Mouse (Mus musculus): Measurements from ENCODE around the gene Hsp90b1.
"Not testable (repeated sequence)": the region's sequence is repeated elsewhere in the genome, so short reads cannot be mapped to it uniquely, and the experiment has no call there.

Hsp90b1 gene

GRCm38 (mm10) chr10:86705318-86705921 is at the start of gene Hsp90b1, which contains the start of gene Ttc41:
Gene Hsp90b1, minus strand, starts transcription at chr10:86705509.
Gene Ttc41, plus strand, starts transcription at chr10:86705811.
- DNase-seq (ENCODE audit: low spot score), result peak; percentile 98

DNA sequence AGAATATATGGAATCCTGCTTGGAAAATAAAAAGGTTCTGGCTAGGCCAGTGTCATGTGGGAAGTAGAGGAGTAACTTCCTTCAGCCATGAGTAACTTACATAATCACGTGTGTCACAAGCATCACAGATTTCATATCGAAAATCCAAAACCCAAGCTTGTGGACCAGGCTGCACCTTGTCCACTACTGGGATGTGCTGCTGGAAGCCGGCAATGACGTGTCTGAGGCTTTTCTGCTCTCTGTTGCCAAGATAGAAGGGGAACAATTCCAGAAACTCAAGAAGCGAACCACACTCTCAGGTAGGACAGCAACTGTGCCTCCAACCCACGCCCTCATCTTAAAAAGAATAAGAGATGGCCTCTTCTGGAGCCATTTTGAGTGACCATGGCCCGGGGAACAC is 39.0 kb upstream of the Hsp90b1 start:
- no peak for DNase-seq (ENCODE audit: low spot score)

GRCm38 (mm10) chr10:86742918-86743317 is 37.6 kb upstream of the Hsp90b1 start:
- no peak for DNase-seq (ENCODE audit: low spot score)

DNA sequence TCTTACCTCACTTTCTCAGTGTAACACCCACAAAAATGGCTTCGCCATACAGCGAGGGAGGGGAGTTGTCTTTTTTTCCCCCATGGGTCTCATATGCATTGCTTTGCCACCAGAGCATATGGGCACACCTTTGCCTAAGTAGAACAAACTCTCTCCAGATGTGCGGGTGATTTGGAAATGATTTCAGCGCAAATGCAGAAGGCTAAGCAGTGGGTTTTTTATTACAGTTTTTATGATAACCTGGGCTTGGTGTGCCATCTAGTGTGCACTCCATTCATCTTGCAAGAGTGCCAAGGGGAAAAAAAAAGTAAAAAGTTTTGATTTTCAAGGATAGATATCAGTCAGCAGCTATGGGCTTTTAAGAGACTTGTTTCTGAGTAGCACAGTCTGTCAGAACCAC is 29.7 kb upstream of the Hsp90b1 start:
- DNase-seq (ENCODE audit: low spot score), result no peak

- DNase-seq (ENCODE audit: low spot score), result no peak
Observed at GRCm38 (mm10) chr10:86731500-86731863, 26.2 kb upstream of the Hsp90b1 start.

DNA sequence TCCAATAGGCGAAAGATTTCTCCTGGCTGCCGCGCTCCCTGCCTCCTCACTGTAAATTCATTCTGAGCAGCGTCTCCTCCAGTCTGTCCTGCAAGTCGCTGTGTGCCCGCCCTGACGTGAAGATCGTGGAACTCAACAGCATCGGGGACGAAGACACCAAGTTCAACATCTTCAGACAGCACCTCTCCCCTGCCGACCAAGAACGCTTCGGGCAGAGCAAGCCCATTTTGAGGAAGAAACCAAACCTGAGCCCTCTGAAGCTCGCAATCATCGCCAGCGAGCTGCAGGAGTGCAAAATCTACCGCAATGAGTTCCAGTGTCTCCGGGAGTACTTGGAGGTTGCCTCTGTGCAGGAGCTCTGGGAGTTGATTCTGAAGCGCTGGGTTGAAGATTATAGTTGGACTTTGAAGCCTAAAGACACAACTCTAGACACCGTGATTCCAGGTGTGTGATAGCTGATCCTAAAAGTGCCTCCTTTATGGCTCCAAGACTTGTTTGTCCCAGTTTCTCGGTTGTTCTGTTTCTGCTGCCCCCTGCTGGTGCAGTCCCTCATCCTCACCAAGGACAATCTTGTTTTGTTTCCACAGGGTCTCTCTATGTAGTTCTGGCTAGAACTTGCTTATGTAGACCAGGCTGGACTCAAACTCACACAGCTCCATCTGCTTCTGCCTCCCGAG is 25.7 kb upstream of the Hsp90b1 start:
- peak; percentile 83 for DNase-seq (ENCODE audit: low spot score)

DNA sequence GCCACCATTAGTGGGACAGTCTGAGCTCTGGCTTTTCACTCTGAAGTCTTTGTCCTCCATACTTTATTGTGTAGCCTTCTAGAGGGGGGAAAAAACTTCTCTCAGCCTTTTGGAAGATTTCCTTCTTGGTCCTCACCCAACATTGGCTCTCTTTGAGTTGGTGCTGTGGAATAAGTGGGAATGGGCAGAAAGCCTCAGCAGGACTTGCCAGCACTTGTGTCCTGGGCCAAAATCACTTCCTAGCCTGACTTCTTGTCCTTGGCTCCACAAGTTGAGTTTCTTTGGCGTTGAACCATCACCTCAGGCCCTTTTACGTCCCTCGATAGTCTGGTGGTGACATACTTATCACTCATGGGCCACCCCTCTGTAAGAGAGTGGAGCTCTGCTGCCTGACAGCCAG is 22.9 kb upstream of the Hsp90b1 start:
- no peak for DNase-seq (ENCODE audit: low spot score)

DNA sequence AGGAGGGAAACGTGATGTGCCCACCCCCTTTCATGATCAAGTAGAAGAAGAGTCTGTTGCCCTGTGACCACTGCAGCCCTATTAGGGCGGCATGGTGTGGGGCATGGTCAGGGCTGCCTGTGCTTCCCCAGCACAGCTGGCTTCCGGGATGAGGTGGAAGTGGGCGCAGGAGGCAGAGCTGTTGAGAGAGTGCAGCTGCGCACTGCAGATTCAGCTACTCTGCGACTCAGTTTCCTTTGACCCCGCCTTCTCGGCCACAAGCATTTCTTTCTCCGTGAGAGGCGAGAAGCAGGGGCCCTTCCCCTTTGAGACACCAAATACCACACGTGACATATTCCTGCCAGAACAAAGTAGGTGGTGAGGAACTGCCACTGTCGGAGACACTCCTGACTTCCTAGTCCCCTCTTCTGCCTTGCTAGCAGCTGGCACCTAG is 22.3 kb upstream of the Hsp90b1 start:
- peak; percentile 32 for DNase-seq (ENCODE audit: low spot score)

DNA sequence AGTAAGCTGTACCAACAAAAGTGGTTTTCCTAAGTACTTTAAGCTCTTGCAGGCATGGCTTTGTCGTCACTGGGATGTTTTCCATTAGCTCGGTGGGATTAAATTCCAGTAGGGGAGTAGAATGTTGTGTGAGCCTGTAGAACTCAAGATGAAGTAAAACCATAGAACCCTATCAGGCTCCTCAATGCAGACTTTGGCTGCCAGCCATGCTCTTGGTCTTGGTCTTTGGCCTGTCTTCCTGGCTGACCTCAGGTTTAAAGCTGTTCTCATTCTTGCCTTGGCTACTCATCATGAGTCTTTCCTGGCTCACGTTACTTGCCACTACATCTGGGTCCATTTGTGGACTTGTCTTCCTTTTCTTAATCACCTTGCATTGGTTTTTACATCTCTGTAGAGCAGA is 6.8 kb upstream of the Hsp90b1 start:
- DNase-seq (ENCODE audit: low spot score), result no peak

DNA sequence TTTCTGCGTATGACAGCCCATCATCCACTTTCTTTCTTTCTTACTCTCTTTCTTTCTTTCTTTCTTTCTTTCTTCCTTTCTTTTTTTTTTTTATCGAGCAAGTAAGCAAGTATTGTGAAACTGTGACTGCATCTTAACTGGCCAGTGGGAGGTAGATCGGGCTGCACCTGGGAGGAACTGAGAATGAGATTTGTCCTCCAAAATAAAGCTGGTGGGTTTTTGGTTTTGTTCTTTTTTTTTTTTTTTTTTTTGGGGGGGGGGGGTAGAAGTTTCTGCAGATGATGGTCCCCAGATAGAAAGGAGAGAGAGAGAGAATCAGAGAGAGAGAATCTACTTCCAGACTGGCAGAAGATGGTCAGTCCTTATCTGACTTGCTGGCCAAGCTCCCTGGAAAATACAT is 1.8 kb upstream of the Hsp90b1 start:
- DNase-seq (ENCODE audit: low spot score), result no peak

DNA sequence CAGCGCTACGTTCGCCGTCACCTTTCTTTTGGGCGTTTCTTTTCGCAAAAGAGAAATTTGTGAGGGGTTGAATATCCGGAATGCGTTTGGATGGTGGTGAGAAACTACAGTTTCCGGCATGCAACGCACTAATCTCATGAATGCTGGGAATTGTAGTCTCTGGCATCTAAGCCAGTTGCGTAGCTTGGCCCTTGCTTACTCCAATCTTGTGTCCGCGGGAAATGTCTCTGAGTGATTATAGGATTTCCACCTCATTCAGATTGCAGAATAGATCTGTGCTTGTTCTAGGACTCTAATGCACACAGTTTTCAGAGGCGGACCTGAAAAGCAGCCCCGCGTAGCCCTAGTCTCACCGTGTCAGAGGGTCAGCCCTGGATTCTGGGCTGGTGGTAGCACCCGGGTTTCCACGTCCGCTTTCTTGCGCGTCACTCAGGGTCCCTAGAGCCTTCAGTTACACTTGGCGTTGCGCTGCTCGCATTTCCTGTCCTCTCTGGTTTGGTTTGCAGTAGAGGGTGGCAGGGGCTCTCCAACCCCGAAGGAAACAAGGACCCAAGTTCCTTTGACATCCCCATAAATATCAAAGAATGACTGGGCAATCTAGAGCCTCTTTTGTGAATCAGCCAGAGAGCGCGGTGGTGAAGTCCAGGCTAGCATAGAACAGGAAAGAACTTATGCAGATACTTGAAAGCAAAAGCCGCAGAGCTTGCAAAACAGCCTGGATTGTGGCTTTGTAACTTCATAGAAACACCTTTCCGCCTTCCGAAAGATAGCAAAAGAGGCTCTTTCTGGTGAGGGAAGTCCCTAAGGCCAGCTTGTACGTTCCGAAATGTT is 828 bp upstream of the Hsp90b1 start:
- DNase-seq (ENCODE audit: low spot score), result peak; percentile 76

- DNase-seq (ENCODE audit: low spot score), result peak; percentile 32
Observed at GRCm38 (mm10) chr10:86704589-86705191, 619 bp downstream of the Hsp90b1 start.

GRCm38 (mm10) chr10:86704141-86704540 is 1.2 kb downstream of the Hsp90b1 start:
- DNase-seq (ENCODE audit: low spot score), result no peak

DNA sequence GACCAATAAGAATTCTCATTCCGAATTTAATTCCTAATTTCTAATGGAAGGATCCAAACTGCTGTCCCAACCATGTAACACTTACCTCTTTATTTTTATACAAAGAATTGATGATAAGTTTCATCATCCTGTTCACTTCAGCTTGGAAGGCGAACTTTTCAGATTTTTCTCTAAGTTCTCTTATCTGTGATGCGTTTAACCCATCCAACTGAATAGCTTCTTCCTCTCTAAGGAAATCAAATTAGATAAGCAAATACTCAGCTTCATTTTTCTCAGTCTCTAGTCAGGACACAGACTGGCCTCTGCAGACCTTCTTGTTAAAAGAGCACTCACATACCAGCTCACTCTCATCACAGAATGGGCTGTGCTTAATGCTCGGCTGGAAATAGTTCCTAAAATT is 1.9 kb downstream of the Hsp90b1 start:
- DNase-seq (ENCODE audit: low spot score), result no peak

- no peak for DNase-seq (ENCODE audit: low spot score)
Observed at GRCm38 (mm10) chr10:86702312-86702920, 2.9 kb downstream of the Hsp90b1 start.

GRCm38 (mm10) chr10:86700973-86701372 is 4.3 kb downstream of the Hsp90b1 start:
- no peak for DNase-seq (ENCODE audit: low spot score)

- DNase-seq (ENCODE audit: low spot score), result no peak
Observed at GRCm38 (mm10) chr10:86700251-86700650, 5.1 kb downstream of the Hsp90b1 start.

DNA sequence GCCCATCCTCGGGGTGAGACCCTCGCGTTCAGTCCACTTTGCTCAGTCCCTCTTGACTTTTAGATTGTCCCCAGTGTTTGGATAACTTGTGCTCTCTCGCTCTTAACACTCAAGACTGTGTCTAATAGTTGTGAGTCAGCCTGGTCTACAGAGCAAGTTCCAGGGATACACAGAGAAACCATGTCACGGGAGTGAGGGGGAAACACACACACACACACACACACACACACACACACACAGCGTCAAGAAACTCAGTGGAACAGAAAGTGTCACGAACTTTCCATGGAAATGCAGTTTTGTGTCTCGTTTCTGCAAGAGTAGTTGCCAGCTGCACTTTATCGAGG is 19.3 kb downstream of the Hsp90b1 start:
- DNase-seq (ENCODE audit: low spot score), result not testable (repeated sequence)

- DNase-seq (ENCODE audit: low spot score), result peak; percentile 80
Observed at GRCm38 (mm10) chr10:86685179-86686016, 19.9 kb downstream of the Hsp90b1 start.

GRCm38 (mm10) chr10:86684797-86685178 is 20.5 kb downstream of the Hsp90b1 start:
- DNase-seq (ENCODE audit: low spot score), result not testable (repeated sequence)

DNA sequence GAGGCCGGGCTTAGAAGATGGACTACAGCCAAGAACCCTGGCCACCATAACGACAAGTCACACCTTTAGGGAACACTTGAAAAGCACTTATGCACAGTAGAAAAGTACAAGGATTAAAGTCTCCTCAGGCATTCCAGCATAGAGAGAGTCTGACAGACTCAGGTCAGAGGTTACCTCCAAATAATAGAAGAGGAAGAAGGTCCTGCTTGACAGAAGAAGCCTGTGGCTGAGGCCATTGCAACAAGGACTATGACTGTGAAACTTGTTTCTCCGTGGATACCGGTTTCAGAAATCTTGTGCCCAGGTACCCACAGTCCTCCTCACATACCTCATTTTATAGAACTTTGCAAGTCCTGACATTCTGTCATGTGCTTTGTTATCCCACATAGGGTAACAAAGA is 34.8 kb downstream of the Hsp90b1 start:
- DNase-seq (ENCODE audit: low spot score), result not testable (repeated sequence)

Data from ovary, postnatal 36 days (tissue).